Mouse (Mus musculus): ENCODE results near the gene Gcnt1. TPM values are rescaled to one million over a fixed set of nuclear protein-coding genes. Genes with fewer than 3 reads are reported as not detected.

Gcnt1 gene
- total and polyA plus RNA-seq, 2 experiments from 2014 or later, result 2.5 to 9.9 TPM

DNA sequence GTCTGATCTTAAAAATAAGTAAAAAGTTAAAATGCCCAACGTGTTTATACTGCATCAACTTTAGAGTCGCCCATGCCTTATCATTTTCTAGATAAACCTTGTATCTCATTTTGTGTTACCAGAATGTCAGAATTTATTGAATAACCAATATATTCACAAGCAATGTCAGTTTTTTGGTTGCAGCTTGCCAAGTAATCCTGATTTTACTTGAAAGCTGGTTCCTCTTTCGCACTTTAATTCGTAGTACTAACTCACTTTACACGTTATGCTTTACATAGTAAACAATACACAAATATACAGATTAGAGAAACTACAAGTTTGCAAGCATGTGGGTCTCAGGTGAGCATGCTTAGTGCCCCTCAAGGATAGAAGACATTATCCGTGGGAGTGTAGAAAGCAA, 15.7 kb downstream of the Gcnt1 start:
- peak overlapping the region; percentile 59 for H3K4me3 ChIP-seq (ENCODE audit: low read depth, low read length)
- whole genome bisulfite sequencing, result 65% methylated on average over 6 of the region's 6 CpGs
- H3K9me3 ChIP-seq (replicated peaks; ENCODE audit: control insufficient read depth, low read length), result no peaks in the 10 kb centered on the region
- H3K4me2 ChIP-seq (ENCODE audit: low read depth, low read length), result peak overlapping the region; percentile 93
- no peak overlapping the region for H3K9ac ChIP-seq (replicated peaks; ENCODE audit: low read depth, low read length)
- H3K36me3 ChIP-seq (replicated peaks; ENCODE audit: control insufficient read depth, insufficient read depth, low read length), result no peaks in the 10 kb centered on the region
- no peak for DNase-seq (ENCODE audit: low spot score)
- H3K27me3 ChIP-seq (ENCODE audit: control insufficient read depth, insufficient read depth, low read length), result 0 out of 2 replicates have a peak, but pooled peaks cover 3% of the 10 kb centered on the region
- peaks cover 22% of the 10 kb centered on the region for H3K4me1 ChIP-seq (ENCODE audit: control insufficient read depth, insufficient read depth)
- no peak for TF ChIP-seq EP300 (IDR thresholded peaks at IDR 0.05; ENCODE audit: low read depth)
- no peak for TF ChIP-seq CTCF (IDR thresholded peaks at IDR 0.05; ENCODE audit: low read depth)
- H3K27ac ChIP-seq (ENCODE audit: low read depth), result no peak overlapping the region
- ATAC-seq (ENCODE audit: insufficient read depth, low read depth), result no peak

GRCm38 (mm10) chr19:17355950-17356867, 16.4 kb downstream of the Gcnt1 start:
- 0 out of 2 replicates have a peak, but pooled peaks cover 3% of the 10 kb centered on the region for H3K27me3 ChIP-seq (ENCODE audit: control insufficient read depth, insufficient read depth, low read length)
- peak; percentile 60 for DNase-seq (ENCODE audit: low spot score)
- TF ChIP-seq EP300 (IDR thresholded peaks at IDR 0.05; ENCODE audit: low read depth) (no peak), CTCF (IDR thresholded peaks at IDR 0.05; ENCODE audit: low read depth) (peak; percentile 54)
- H3K4me3 ChIP-seq (ENCODE audit: low read depth, low read length), result peak overlapping the region; percentile 59
- WGBS, result 2% methylated on average over 50 of the region's 50 CpGs
- peak; percentile 92 for ATAC-seq (ENCODE audit: insufficient read depth, low read depth)
- H3K4me2 ChIP-seq (ENCODE audit: low read depth, low read length), result peak overlapping the region; percentile 93
- H3K9me3 ChIP-seq (replicated peaks; ENCODE audit: control insufficient read depth, low read length), result no peaks in the 10 kb centered on the region
- H3K27ac ChIP-seq (ENCODE audit: low read depth), result peak overlapping the region; percentile 41; the same call in 1 of the 2 replicates
- H3K9ac ChIP-seq (replicated peaks; ENCODE audit: low read depth, low read length), result peak overlapping the region; percentile 21; the same call in 1 of the 2 replicates
- H3K36me3 ChIP-seq (replicated peaks; ENCODE audit: control insufficient read depth, insufficient read depth, low read length), result no peaks in the 10 kb centered on the region
- H3K4me1 ChIP-seq (ENCODE audit: control insufficient read depth, insufficient read depth), result peaks cover 22% of the 10 kb centered on the region

GRCm38 (mm10) chr19:17355361-17355760, 17.3 kb downstream of the Gcnt1 start:
- 22% methylated on average over 4 of the region's 4 CpGs for WGBS
- DNase-seq (ENCODE audit: low spot score), result no peak
- Histone ChIP-seq H3K27me3 (ENCODE audit: control insufficient read depth, insufficient read depth, low read length) (0 out of 2 replicates have a peak, but pooled peaks cover 3% of the 10 kb centered on the region), H3K4me3 (ENCODE audit: low read depth, low read length) (peak overlapping the region; percentile 59; the same call in 1 of the 2 replicates), H3K9me3 (replicated peaks; ENCODE audit: control insufficient read depth, low read length) (no peaks in the 10 kb centered on the region), H3K36me3 (replicated peaks; ENCODE audit: control insufficient read depth, insufficient read depth, low read length) (no peaks in the 10 kb centered on the region), H3K27ac (ENCODE audit: low read depth) (no peak overlapping the region), H3K9ac (replicated peaks; ENCODE audit: low read depth, low read length) (no peak overlapping the region), H3K4me2 (ENCODE audit: low read depth, low read length) (peak overlapping the region; percentile 93), H3K4me1 (ENCODE audit: control insufficient read depth, insufficient read depth) (peaks cover 25% of the 10 kb centered on the region)
- TF ChIP-seq CTCF (IDR thresholded peaks at IDR 0.05; ENCODE audit: low read depth), result no peak
- no peak for TF ChIP-seq EP300 (IDR thresholded peaks at IDR 0.05; ENCODE audit: low read depth)
- ATAC-seq (ENCODE audit: insufficient read depth, low read depth), result no peak

DNA sequence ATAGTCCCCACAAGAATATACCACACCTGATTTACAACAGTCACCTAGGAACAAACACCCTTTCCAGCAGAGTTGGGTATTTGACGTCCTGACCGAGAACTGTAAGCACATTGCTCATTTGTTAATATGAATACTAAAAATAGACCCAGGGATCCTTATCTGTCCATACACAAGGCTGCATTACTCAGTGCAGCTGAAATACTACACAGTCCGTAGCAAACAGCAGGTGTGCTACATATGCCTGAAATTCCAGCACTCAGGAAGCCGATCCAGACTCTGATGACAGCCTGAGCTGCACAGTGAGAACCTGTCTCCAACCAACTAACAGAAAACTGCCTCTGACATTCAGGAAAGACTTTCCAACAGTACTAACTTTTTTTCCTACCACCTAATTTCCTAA, 17.8 kb downstream of the Gcnt1 start:
- peaks cover 27% of the 10 kb centered on the region for H3K4me1 ChIP-seq (ENCODE audit: control insufficient read depth, insufficient read depth)
- DNase-seq (ENCODE audit: low spot score), result no peak
- 0 out of 2 replicates have a peak overlapping the region, but pooled peaks have one; percentile 17 for H3K27ac ChIP-seq (ENCODE audit: low read depth)
- no peaks in the 10 kb centered on the region for H3K36me3 ChIP-seq (replicated peaks; ENCODE audit: control insufficient read depth, insufficient read depth, low read length)
- peak overlapping the region; percentile 59; the same call in 1 of the 2 replicates for H3K4me3 ChIP-seq (ENCODE audit: low read depth, low read length)
- TF ChIP-seq EP300 (IDR thresholded peaks at IDR 0.05; ENCODE audit: low read depth) (no peak), CTCF (IDR thresholded peaks at IDR 0.05; ENCODE audit: low read depth) (no peak)
- 0 out of 2 replicates have a peak, but pooled peaks cover 3% of the 10 kb centered on the region for H3K27me3 ChIP-seq (ENCODE audit: control insufficient read depth, insufficient read depth, low read length)
- no peak overlapping the region for H3K9ac ChIP-seq (replicated peaks; ENCODE audit: low read depth, low read length)
- no peaks in the 10 kb centered on the region for H3K9me3 ChIP-seq (replicated peaks; ENCODE audit: control insufficient read depth, low read length)
- 10% methylated on average over 4 of the region's 4 CpGs for WGBS
- peak; percentile 40; the same call in 1 of the 2 replicates for ATAC-seq (ENCODE audit: insufficient read depth, low read depth)
- peak overlapping the region; percentile 93 for H3K4me2 ChIP-seq (ENCODE audit: low read depth, low read length)

GRCm38 (mm10) chr19:17354362-17354761, 18.3 kb downstream of the Gcnt1 start:
- Histone ChIP-seq H3K4me3 (ENCODE audit: low read depth, low read length) (no peak overlapping the region), H3K27me3 (ENCODE audit: control insufficient read depth, insufficient read depth, low read length) (0 out of 2 replicates have a peak, but pooled peaks cover 3% of the 10 kb centered on the region), H3K4me1 (ENCODE audit: control insufficient read depth, insufficient read depth) (peaks cover 27% of the 10 kb centered on the region), H3K27ac (ENCODE audit: low read depth) (0 out of 2 replicates have a peak overlapping the region, but pooled peaks have one; percentile 17), H3K4me2 (ENCODE audit: low read depth, low read length) (0 out of 2 replicates have a peak overlapping the region, but pooled peaks have one; percentile 93), H3K9ac (replicated peaks; ENCODE audit: low read depth, low read length) (no peak overlapping the region), H3K9me3 (replicated peaks; ENCODE audit: control insufficient read depth, low read length) (no peaks in the 10 kb centered on the region), H3K36me3 (replicated peaks; ENCODE audit: control insufficient read depth, insufficient read depth, low read length) (no peaks in the 10 kb centered on the region)
- no peak for DNase-seq (ENCODE audit: low spot score)
- TF ChIP-seq CTCF (IDR thresholded peaks at IDR 0.05; ENCODE audit: low read depth), result no peak
- TF ChIP-seq EP300 (IDR thresholded peaks at IDR 0.05; ENCODE audit: low read depth), result no peak
- WGBS, result 57% methylated on average over 4 of the region's 4 CpGs
- ATAC-seq (ENCODE audit: insufficient read depth, low read depth), result no peak

Data from heart, postnatal 0 days (tissue).